Mouse (Mus musculus) hindbrain, embryonic 16.5 days (tissue): ENCODE data around the gene Son. TPM values are rescaled to one million over a fixed set of nuclear protein-coding genes. Genes with fewer than 3 reads are reported as not detected.

Source experiments
- polyA plus RNA-seq: library from polyadenylated mRNA; unstranded; fragments of >200 nt; fragmentation: Nextera tagmentation; extraction: Ambion mirVana; gene quantifications from 2 replicates; pipeline ENCODE4 v1.2.1, GENCODE M21; 2015

The Son gene
- polyA plus RNA-seq, 1 experiment from 2014 or later: 89.4 TPM

Other genes with a start within 250 kb of the Son start
- gene Il10rb, start 241.3 kb upstream of the Son start, polyA plus RNA-seq: 14.8 and 16.7 TPM in 2 replicates
- gene Ifnar1, start 162.3 kb upstream of the Son start, polyA plus RNA-seq: 42.7 and 49.2 TPM in 2 replicates
- 118 and 127 TPM in 2 replicates for gene Ifngr2, start 100.4 kb upstream of the Son start, polyA plus RNA-seq
- 114 and 131 TPM in 2 replicates for gene Tmem50b, start 49.7 kb upstream of the Son start, polyA plus RNA-seq
- 5.8 and 6.5 TPM in 2 replicates for gene Dnajc28, start 28.5 kb upstream of the Son start, polyA plus RNA-seq
- 58.6 and 61.2 TPM in 2 replicates for gene Gart, start 554 bp upstream of the Son start, polyA plus RNA-seq
- gene Donson, start 41.3 kb downstream of the Son start, polyA plus RNA-seq: 19.4 and 21.5 TPM in 2 replicates
- 105 and 115 TPM in 2 replicates for gene Cryzl1, start 81.5 kb downstream of the Son start, polyA plus RNA-seq
- gene Itsn1, start 81.8 kb downstream of the Son start, polyA plus RNA-seq: 49.6 and 52.7 TPM in 2 replicates